Mouse (Mus musculus): Measurements from ENCODE around the gene Tsc22d3.

- no peak for TF ChIP-seq CTCF (IDR thresholded peaks at IDR 0.05; ENCODE audit: low read depth)
- TF ChIP-seq EP300 (IDR thresholded peaks at IDR 0.05; ENCODE audit: low read depth): no peak
These were observed 58.0 kb downstream of the Tsc22d3 start for GRCm38 (mm10) chrX:140542474-140542845.

Data from liver, postnatal 0 days (tissue).